Mouse (Mus musculus) brain, embryonic 14.5 days (tissue): ENCODE measurements around the gene Nog.

Experiments
- CTCF ChIP-seq: fragments of 200-500 bp; IDR thresholded peaks from 2 replicates; pipeline ENCODE4 v1.5.1; 2012; ENCODE audit warnings: inconsistent platforms, mild to moderate bottlenecking, moderate library complexity, borderline replicate concordance; ENCODE audit not compliant: insufficient read depth, insufficient read length; ENCODE audit errors: extremely low read depth
- POLR2A ChIP-seq: fragments of 200-500 bp; IDR thresholded peaks from 2 replicates; pipeline ENCODE4 v1.6.1; 2012; ENCODE audit warnings: mild to moderate bottlenecking, inconsistent platforms, borderline replicate concordance; ENCODE audit not compliant: poor library complexity, insufficient read depth, insufficient read length, severe bottlenecking; ENCODE audit errors: extremely low read depth

DNA sequence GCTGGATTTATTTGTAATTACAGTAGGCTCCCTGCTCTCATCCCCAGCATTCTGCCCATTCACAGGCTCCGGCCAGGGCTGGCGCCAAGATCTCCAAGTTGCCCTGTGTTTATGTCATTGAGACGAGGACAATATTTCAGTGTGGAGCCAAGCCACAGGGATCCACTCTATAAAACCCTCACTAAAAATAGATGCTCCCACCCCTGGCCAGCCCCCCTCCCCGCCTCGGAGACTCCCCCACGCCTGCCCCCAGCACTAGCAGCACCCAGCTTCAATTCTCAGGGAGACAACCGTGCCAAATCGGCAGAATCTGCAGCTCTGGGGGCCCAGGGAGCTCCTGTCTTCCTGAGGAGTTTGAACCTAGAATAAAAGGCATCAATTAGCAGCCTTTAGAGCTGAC is 16.2 kb upstream of the Nog start:
- TF ChIP-seq POLR2A (no peak), CTCF (no peak)
